Mouse (Mus musculus): ENCODE data around the gene Jsrp1. TPM values are rescaled to one million over a fixed set of nuclear protein-coding genes. Genes with fewer than 3 reads are reported as not detected.

The Jsrp1 gene
- not detected in 2 replicates for polyA plus RNA-seq (2012; ENCODE audit: insufficient read depth, insufficient read length, low replicate concordance, missing spikeins)

DNA sequence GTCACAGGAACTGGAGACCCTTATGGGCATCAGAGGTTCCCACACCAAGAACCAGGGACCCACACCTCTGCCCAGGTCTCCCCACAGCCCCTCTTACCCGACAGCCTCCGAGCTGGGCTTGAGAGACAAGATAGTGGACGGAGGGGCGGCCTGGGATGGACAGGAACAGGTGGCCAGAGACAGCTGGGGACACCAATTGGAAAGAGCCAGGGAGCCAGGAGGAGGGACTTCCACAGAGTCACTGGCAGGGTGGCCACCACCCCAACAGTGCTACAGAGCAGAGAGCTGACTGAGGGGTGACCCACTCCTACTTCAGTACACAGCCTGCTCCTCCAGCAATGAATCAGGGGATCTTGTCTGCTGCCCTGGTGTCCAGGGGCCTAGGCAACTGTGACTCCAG lies at the start of gene Jsrp1:
Gene Jsrp1, minus strand, starts transcription at position 133 of the 400 bp plus-strand sequence.
- Histone ChIP-seq H3K27ac (ENCODE audit: insufficient read depth, low read depth, low read length) (no peak within 1 kb of the TSS), H3K4me3 (ENCODE audit: insufficient read depth, low read depth, low read length) (no peak within 1 kb of the TSS), H3K4me1 (ENCODE audit: control insufficient read depth, insufficient read depth, low read length) (peaks cover 19% of the 10 kb centered on the region)
- 77% methylated on average over 4 of the region's 4 CpGs for WGBS
- TF ChIP-seq CTCF (IDR thresholded peaks at IDR 0.05; ENCODE audit: insufficient read depth, low read depth, low read length) (no peak), POLR2A (IDR thresholded peaks at IDR 0.05; ENCODE audit: insufficient read depth, low read depth, low read length) (no peak)

DNA sequence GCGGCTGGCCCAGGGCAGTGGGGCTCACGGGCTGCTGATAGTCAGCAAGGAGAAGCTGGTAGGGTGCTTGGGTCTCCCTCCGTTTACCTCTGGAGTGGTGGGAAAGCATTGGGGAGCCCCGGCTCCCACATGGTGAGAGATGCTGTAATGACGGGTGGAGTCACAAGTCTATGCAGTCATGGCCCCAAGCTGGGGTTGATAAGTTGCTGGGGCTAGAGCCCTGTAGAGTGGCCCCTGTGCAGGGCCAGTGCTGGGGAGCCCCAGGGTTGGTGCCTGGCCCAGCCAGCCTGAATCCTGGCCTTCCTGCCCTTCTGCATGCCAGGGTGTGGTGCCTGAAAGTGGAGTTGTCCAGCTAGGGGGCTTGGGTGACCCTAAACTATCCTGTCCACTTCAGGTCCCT lies 49.0 kb upstream of the Jsrp1 start:
- Histone ChIP-seq H3K27ac (ENCODE audit: insufficient read depth, low read depth, low read length) (no peak overlapping the region), H3K4me1 (ENCODE audit: control insufficient read depth, insufficient read depth, low read length) (peaks cover 10% of the 10 kb centered on the region), H3K4me3 (ENCODE audit: insufficient read depth, low read depth, low read length) (no peak overlapping the region)
- TF ChIP-seq POLR2A (IDR thresholded peaks at IDR 0.05; ENCODE audit: insufficient read depth, low read depth, low read length) (no peak), CTCF (IDR thresholded peaks at IDR 0.05; ENCODE audit: insufficient read depth, low read depth, low read length) (no peak)
- WGBS: 92% methylated on average over 5 of the region's 5 CpGs

DNA sequence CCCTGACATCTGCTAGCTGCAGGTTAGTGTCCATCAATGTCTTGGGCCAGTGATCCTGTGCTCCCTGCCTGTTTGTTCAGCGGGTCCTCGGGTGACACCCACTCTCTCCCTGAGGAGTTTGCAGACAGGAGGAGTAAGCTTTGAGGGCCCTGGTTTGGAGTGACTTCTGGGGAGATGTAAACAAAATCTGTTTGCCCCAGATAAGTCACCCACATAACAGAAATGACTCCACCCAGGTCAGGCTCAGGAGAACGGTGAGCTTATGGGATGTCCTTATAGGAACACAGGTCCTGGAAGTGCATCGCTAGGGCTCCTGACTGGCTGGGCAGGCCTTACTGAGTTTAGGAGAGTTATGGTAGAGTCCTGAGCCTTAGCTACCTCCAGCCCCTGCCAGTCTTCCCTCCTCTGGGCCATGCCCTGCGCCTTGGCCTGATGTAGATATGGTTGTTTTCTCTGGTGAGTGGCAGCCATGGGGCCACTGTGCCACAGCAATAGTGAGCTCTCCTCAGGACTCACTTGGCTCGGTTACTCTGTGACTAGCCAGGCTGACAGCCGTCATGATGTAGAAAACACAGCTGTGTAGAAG lies 45.1 kb upstream of the Jsrp1 start:
- Histone ChIP-seq H3K4me3 (ENCODE audit: insufficient read depth, low read depth, low read length) (no peak overlapping the region), H3K27ac (ENCODE audit: insufficient read depth, low read depth, low read length) (no peak overlapping the region), H3K4me1 (ENCODE audit: control insufficient read depth, insufficient read depth, low read length) (peaks cover 34% of the 10 kb centered on the region)
- TF ChIP-seq POLR2A (IDR thresholded peaks at IDR 0.05; ENCODE audit: insufficient read depth, low read depth, low read length): no peak
- no peak for TF ChIP-seq CTCF (IDR thresholded peaks at IDR 0.05; ENCODE audit: insufficient read depth, low read depth, low read length)
- 85% methylated on average over 7 of the region's 7 CpGs for WGBS

DNA sequence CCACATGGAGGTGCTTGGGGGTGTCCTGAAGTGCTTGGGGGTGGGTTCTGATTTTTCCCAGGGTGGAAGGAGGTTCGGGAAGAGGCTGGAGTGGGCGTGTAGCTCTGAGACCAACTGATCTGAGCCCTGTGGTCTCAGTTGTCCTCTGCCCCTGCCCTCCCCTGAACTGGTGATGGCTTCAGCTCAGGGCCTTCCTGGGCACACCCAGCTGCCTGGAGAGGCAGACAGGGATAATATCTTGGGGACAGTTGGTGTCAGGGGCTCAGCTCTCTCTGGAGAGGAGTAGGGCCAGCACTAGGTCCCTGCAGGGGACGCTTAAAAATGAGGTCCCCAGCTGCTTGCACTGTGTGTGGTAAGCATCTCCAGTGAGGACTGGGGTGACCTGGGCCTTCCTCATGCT lies 44.5 kb upstream of the Jsrp1 start:
- peaks cover 39% of the 10 kb centered on the region for H3K4me1 ChIP-seq (ENCODE audit: control insufficient read depth, insufficient read depth, low read length)
- 0 out of 2 replicates have a peak overlapping the region, but pooled peaks have one; percentile 27 for H3K27ac ChIP-seq (ENCODE audit: insufficient read depth, low read depth, low read length)
- H3K4me3 ChIP-seq (ENCODE audit: insufficient read depth, low read depth, low read length): no peak overlapping the region
- WGBS: 75% methylated on average over 3 of the region's 3 CpGs
- no peak for TF ChIP-seq CTCF (IDR thresholded peaks at IDR 0.05; ENCODE audit: insufficient read depth, low read depth, low read length)
- TF ChIP-seq POLR2A (IDR thresholded peaks at IDR 0.05; ENCODE audit: insufficient read depth, low read depth, low read length): no peak

DNA sequence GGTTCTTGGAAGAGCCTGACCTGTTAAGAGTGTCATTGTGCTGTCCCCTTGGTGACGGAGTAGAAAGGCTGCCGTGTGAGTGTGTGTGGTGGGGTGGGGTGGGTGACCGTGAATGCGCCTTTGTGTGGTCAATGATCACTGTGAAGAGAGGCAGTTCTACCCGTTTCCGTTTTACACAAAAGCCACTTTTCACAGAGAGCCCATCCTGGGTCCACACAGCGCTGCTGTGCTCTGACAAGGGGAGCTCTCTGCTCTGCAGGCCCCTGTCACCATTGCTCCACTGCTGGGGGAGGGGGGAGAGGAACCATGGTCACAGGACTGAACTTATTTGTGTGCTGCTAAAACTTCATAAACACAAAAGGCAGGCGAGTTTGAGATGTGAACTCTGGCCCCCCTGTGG lies 44.1 kb upstream of the Jsrp1 start:
- Histone ChIP-seq H3K27ac (ENCODE audit: insufficient read depth, low read depth, low read length) (0 out of 2 replicates have a peak overlapping the region, but pooled peaks have one; percentile 27), H3K4me3 (ENCODE audit: insufficient read depth, low read depth, low read length) (no peak overlapping the region), H3K4me1 (ENCODE audit: control insufficient read depth, insufficient read depth, low read length) (peaks cover 39% of the 10 kb centered on the region)
- no peak for TF ChIP-seq CTCF (IDR thresholded peaks at IDR 0.05; ENCODE audit: insufficient read depth, low read depth, low read length)
- no peak for TF ChIP-seq POLR2A (IDR thresholded peaks at IDR 0.05; ENCODE audit: insufficient read depth, low read depth, low read length)
- WGBS: 50% methylated on average over 8 of the region's 8 CpGs

DNA sequence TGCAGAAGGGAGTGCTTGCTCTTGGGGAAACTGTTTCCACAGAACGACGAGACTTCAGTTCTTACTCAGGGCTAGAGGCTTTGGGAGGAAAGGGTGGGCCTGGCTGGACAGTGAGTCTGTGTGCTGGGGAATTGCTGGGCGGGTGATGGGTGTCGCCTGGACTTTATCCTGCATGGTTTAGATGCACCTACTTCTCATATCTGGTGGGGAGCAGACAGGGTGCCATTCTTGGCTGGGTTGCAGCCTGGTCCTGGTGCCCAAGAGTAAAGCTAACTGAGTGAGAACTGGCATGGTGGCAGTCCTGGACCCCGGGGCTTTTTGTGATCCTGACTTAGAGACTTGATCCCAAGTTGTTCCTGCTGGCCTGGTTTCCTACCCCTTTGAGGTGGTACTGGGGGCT lies 43.6 kb upstream of the Jsrp1 start:
- H3K4me1 ChIP-seq (ENCODE audit: control insufficient read depth, insufficient read depth, low read length): peaks cover 39% of the 10 kb centered on the region
- no peak overlapping the region for H3K4me3 ChIP-seq (ENCODE audit: insufficient read depth, low read depth, low read length)
- 71% methylated on average over 5 of the region's 5 CpGs for WGBS
- TF ChIP-seq CTCF (IDR thresholded peaks at IDR 0.05; ENCODE audit: insufficient read depth, low read depth, low read length): no peak
- TF ChIP-seq POLR2A (IDR thresholded peaks at IDR 0.05; ENCODE audit: insufficient read depth, low read depth, low read length): no peak
- no peak overlapping the region for H3K27ac ChIP-seq (ENCODE audit: insufficient read depth, low read depth, low read length)

DNA sequence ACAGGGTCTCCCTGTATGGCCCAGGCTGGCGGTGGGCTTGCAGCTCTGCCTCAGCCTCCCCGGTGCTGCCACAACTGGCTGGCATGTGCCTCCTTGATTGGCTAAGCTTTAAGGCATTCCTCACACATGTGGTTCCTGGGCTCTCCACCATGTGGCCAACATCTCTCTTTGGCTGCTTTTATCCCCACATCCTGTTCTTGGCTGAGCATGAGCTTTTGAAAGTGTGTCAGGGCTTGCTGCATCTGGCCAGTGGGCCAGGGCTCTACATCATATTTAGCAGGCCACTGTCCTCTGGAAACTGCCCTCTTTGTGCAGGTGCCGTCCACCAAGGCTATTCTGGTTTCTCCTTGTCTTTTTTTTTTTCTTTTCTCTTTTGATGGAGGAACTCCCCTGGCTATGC lies 43.0 kb upstream of the Jsrp1 start:
- no peak for TF ChIP-seq CTCF (IDR thresholded peaks at IDR 0.05; ENCODE audit: insufficient read depth, low read depth, low read length)
- no peak for TF ChIP-seq POLR2A (IDR thresholded peaks at IDR 0.05; ENCODE audit: insufficient read depth, low read depth, low read length)
- WGBS: 53% methylated on average over 3 of the region's 3 CpGs
- H3K27ac ChIP-seq (ENCODE audit: insufficient read depth, low read depth, low read length): no peak overlapping the region
- H3K4me3 ChIP-seq (ENCODE audit: insufficient read depth, low read depth, low read length): peak overlapping the region; percentile 62; the same call in 1 of the 2 replicates
- peaks cover 39% of the 10 kb centered on the region for H3K4me1 ChIP-seq (ENCODE audit: control insufficient read depth, insufficient read depth, low read length)

DNA sequence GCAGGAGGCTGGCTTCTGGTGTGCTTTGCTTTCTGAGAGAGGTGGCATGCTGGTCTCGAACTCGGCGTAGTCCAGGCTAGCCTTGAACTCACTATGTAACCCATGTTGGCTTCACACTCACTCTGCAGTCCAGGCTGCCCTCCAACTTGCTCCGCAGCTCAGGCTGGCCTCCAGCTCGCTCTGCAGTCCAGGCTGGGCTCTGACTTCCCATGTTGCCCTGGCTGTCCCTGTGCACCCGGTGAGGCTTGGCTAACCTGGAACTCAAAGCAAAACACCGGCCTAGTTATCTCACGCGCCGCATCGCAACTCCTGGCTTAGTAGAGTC lies 42.4 kb upstream of the Jsrp1 start:
- TF ChIP-seq POLR2A (IDR thresholded peaks at IDR 0.05; ENCODE audit: insufficient read depth, low read depth, low read length) (no peak), CTCF (IDR thresholded peaks at IDR 0.05; ENCODE audit: insufficient read depth, low read depth, low read length) (no peak)
- H3K4me1 ChIP-seq (ENCODE audit: control insufficient read depth, insufficient read depth, low read length): peaks cover 39% of the 10 kb centered on the region
- no peak overlapping the region for H3K27ac ChIP-seq (ENCODE audit: insufficient read depth, low read depth, low read length)
- WGBS: 16% methylated on average over 11 of the region's 11 CpGs
- peak overlapping the region; percentile 62 for H3K4me3 ChIP-seq (ENCODE audit: insufficient read depth, low read depth, low read length)

DNA sequence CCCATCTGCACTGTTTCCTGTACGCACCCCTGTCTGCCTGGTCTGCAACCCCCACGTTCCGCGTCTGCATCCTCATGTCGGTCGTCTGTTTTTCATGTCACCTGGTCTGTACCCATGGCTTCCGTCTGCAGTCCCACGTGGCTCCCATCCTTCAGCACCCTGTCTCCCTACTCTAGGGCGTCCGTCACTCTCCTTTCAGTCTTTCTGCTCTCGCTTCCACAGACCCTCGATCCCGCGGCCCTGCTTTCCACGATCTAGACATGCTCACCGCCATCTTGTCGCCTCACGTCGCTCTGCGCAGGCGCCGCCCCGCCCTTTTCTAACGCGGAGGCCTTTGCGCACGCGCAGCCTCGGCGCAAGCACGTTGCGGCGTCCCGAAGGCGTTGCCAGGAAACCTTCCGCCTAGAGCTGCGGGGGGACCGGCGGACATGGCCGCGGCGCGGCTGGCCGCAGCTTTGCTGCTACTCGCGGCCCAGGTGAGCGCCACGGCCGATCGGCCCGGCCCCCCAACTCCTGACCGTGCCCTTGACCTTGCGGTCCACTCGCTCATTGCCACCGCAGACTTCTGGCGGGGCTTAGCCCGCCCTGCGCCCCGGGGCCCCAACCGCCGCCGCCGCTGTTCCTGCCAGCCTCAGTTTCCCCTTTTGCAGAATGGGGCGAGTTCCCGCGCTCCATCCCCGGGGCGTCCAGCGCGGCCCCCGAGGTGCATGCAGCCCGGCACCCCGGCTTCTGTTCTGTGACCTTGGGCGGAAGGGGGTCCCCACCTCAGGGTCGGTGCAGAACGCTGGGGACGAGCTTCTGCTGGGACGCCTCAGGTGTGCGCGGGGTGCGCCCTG lies 41.8 kb upstream of the Jsrp1 start, which contains the start of the genes Lsm7 and Sppl2b:
Gene Lsm7, minus strand, starts transcription at position 297 of the 836 bp plus-strand sequence.
Gene Sppl2b, plus strand, starts transcription at position 363 of the 836 bp plus-strand sequence.
- peak within 1 kb of the TSS; percentile 62 for H3K4me3 ChIP-seq (ENCODE audit: insufficient read depth, low read depth, low read length)
- WGBS: under 1% methylated on average over 81 of the region's 81 CpGs
- H3K27ac ChIP-seq (ENCODE audit: insufficient read depth, low read depth, low read length): peak within 1 kb of the TSS; percentile 13
- H3K4me1 ChIP-seq (ENCODE audit: control insufficient read depth, insufficient read depth, low read length): peaks cover 39% of the 10 kb centered on the region
- TF ChIP-seq CTCF (IDR thresholded peaks at IDR 0.05; ENCODE audit: insufficient read depth, low read depth, low read length): no peak
- TF ChIP-seq POLR2A (IDR thresholded peaks at IDR 0.05; ENCODE audit: insufficient read depth, low read depth, low read length): peak; percentile 94
